Mouse (Mus musculus): ENCODE data around the gene Rbp1. TPM values are rescaled to one million over a fixed set of nuclear protein-coding genes. Genes with fewer than 3 reads are reported as not detected.

Gene Rbp1
- polyA plus RNA-seq, 1 experiment from 2014 or later: 54.1 TPM

DNA sequence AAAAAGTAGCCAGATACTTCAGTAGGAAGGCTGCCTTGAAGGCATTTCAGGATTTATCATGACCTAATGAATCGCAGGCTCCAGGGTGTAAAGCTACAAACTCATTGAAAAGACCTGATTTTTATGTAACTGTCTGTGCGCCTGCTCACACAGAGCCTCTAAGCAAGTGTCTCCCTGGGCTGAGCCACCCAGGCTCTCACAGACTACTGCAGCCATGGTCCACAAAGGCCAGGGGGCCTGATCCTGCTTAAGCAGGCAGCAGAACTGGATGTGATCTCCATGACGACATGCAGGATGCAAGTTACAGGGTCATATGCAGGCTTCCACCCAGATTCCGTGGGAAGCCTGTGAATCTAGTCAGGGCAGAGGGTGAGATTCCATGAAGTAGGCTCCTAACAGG, 29.3 kb upstream of the Rbp1 start:
- 86% methylated on average over 4 of the region's 4 CpGs for WGBS
- Histone ChIP-seq H3K4me1 (replicated peaks; ENCODE audit: control insufficient read depth, insufficient read depth, low read length) (no peaks in the 10 kb centered on the region), H3K36me3 (ENCODE audit: control insufficient read depth, insufficient read depth, low read length) (no peaks in the 10 kb centered on the region), H3K27me3 (replicated peaks; ENCODE audit: control insufficient read depth, insufficient read depth, low read length) (no peaks in the 10 kb centered on the region), H3K4me3 (ENCODE audit: low read depth, low read length) (no peak overlapping the region), H3K9ac (ENCODE audit: low read depth, low read length) (no peak overlapping the region), H3K4me2 (no peak overlapping the region), H3K9me3 (ENCODE audit: control insufficient read depth, low read length) (no peaks in the 10 kb centered on the region), H3K27ac (ENCODE audit: low read depth, low read length) (no peak overlapping the region)
- no peak for DNase-seq (ENCODE audit: low spot score)
- no peak for ATAC-seq (replicated peaks; ENCODE audit: low FRiP score)

DNA sequence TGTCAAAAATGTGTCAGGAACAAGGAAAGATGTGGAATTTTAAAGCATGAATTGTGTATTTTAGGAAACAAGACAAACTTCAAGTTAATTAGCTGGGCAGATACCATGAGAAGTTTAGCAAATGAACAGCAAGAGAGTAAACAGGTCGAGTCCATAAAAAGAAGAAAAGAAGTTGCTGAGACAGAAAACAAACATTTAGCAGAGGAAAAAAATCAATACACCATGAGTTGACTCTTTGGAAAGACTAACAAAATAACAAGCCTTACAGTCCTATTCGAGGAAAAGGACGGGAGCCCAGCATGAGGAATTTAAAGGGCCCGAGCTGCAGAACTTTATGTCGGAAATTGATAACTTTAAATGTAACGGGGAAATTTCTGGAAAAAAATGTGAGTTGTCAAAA, 25.6 kb upstream of the Rbp1 start:
- no peak for ATAC-seq (replicated peaks; ENCODE audit: low FRiP score)

DNA sequence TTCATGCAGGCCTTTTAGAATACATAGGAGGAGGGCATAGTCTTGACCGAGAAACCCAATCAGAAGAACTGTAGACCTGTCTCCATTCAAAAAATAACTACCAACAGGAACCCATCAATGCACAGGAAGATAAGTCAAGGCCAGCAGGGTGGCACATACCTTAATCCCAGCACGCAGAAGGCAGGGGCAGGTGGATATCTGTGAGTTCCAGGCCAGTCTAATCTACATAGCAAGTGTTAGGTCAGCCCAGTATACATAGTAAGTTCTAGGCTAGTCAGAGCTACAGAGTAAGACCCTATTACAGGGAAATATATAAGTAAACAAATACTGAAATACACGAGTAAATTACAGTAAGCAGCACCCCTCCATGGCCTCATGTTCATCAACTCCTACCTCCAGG, 24.9 kb upstream of the Rbp1 start:
- no peak overlapping the region for H3K4me2 ChIP-seq
- no peak for ATAC-seq (replicated peaks; ENCODE audit: low FRiP score)
- no peaks in the 10 kb centered on the region for H3K4me1 ChIP-seq (replicated peaks; ENCODE audit: control insufficient read depth, insufficient read depth, low read length)
- no peak overlapping the region for H3K9ac ChIP-seq (ENCODE audit: low read depth, low read length)
- 72% methylated on average over 3 of the region's 3 CpGs for WGBS
- no peaks in the 10 kb centered on the region for H3K36me3 ChIP-seq (ENCODE audit: control insufficient read depth, insufficient read depth, low read length)
- H3K27me3 ChIP-seq (replicated peaks; ENCODE audit: control insufficient read depth, insufficient read depth, low read length): no peaks in the 10 kb centered on the region
- DNase-seq (ENCODE audit: low spot score): no peak
- H3K9me3 ChIP-seq (ENCODE audit: control insufficient read depth, low read length): no peaks in the 10 kb centered on the region
- H3K27ac ChIP-seq (ENCODE audit: low read depth, low read length): no peak overlapping the region
- no peak overlapping the region for H3K4me3 ChIP-seq (ENCODE audit: low read depth, low read length)

More for the DNA sequence above, 25.6 kb upstream of the Rbp1 start:
- Histone ChIP-seq H3K4me3 (ENCODE audit: low read depth, low read length) (no peak overlapping the region), H3K4me1 (replicated peaks; ENCODE audit: control insufficient read depth, insufficient read depth, low read length) (no peaks in the 10 kb centered on the region), H3K9ac (ENCODE audit: low read depth, low read length) (no peak overlapping the region), H3K27me3 (replicated peaks; ENCODE audit: control insufficient read depth, insufficient read depth, low read length) (no peaks in the 10 kb centered on the region), H3K9me3 (ENCODE audit: control insufficient read depth, low read length) (no peaks in the 10 kb centered on the region), H3K4me2 (no peak overlapping the region), H3K27ac (ENCODE audit: low read depth, low read length) (no peak overlapping the region), H3K36me3 (ENCODE audit: control insufficient read depth, insufficient read depth, low read length) (no peaks in the 10 kb centered on the region)
- no peak for DNase-seq (ENCODE audit: low spot score)
- WGBS: 81% methylated on average over 6 of the region's 6 CpGs

DNA sequence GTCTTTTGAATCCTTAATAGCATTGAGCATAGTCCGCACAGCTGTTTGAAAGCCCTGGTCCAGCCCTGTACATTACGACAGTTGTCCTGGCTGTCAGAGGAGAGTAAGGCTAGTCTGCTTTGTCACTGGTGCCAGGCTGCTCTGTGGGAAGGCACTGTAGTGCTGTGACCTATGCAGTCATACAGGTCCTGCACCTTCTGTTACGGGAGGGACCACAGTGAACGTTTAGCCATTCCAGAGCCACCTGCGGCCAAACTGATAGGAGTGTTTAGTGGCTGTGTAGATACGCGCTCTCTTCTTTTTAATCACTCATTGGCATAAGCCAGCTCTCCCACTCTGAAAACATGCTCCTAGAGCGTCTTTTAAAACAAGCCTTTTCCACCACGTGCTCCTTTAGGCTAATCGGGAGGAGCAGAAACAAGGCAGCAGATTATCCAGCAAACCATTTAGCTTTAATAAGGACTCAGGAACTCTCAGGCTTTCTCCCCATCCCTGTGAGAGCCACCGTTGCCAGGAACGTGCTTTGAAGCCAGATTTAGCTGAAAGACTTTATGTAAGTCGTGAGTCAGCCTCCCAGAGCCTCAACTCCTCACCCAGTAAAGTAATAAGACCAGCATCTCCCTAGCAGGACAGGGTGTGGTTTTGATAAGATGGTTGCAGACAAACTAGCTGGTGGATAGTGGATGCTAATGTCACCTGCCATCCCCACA, 22.4 kb upstream of the Rbp1 start:
- Histone ChIP-seq H3K4me3 (ENCODE audit: low read depth, low read length) (no peak overlapping the region), H3K27me3 (replicated peaks; ENCODE audit: control insufficient read depth, insufficient read depth, low read length) (no peaks in the 10 kb centered on the region), H3K9me3 (ENCODE audit: control insufficient read depth, low read length) (no peaks in the 10 kb centered on the region), H3K27ac (ENCODE audit: low read depth, low read length) (no peak overlapping the region), H3K36me3 (ENCODE audit: control insufficient read depth, insufficient read depth, low read length) (no peaks in the 10 kb centered on the region), H3K9ac (ENCODE audit: low read depth, low read length) (no peak overlapping the region), H3K4me2 (no peak overlapping the region), H3K4me1 (replicated peaks; ENCODE audit: control insufficient read depth, insufficient read depth, low read length) (no peaks in the 10 kb centered on the region)
- no peak for ATAC-seq (replicated peaks; ENCODE audit: low FRiP score)
- WGBS: 84% methylated on average over 13 of the region's 13 CpGs
- no peak for DNase-seq (ENCODE audit: low spot score)

DNA sequence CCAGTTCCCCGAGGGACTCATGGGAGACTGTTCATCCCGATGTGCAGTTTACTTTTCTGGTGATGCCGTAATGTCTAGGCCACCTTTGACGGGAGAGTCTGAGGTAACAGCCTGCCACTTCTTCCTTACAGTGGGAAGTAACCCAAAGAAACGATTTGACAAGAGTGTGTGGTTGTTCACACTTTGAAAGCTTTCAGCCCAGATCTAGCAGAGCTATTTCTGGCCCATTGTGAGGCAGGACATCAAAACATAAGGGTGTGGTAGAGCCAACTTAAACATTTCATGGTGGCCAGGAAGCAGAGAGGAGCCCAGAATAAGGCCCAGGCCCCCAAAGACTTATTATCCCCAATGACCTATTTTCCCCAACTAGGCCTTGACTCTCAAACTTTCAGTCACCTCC, 21.1 kb upstream of the Rbp1 start:
- no peak overlapping the region for H3K4me3 ChIP-seq (ENCODE audit: low read depth, low read length)
- DNase-seq (ENCODE audit: low spot score) (no peak), ATAC-seq (replicated peaks; ENCODE audit: low FRiP score) (no peak)
- no peaks in the 10 kb centered on the region for H3K27me3 ChIP-seq (replicated peaks; ENCODE audit: control insufficient read depth, insufficient read depth, low read length)
- 87% methylated on average over 5 of the region's 5 CpGs for WGBS
- no peaks in the 10 kb centered on the region for H3K9me3 ChIP-seq (ENCODE audit: control insufficient read depth, low read length)
- no peaks in the 10 kb centered on the region for H3K4me1 ChIP-seq (replicated peaks; ENCODE audit: control insufficient read depth, insufficient read depth, low read length)
- no peak overlapping the region for H3K9ac ChIP-seq (ENCODE audit: low read depth, low read length)
- no peak overlapping the region for H3K27ac ChIP-seq (ENCODE audit: low read depth, low read length)
- no peak overlapping the region for H3K4me2 ChIP-seq
- no peaks in the 10 kb centered on the region for H3K36me3 ChIP-seq (ENCODE audit: control insufficient read depth, insufficient read depth, low read length)

DNA sequence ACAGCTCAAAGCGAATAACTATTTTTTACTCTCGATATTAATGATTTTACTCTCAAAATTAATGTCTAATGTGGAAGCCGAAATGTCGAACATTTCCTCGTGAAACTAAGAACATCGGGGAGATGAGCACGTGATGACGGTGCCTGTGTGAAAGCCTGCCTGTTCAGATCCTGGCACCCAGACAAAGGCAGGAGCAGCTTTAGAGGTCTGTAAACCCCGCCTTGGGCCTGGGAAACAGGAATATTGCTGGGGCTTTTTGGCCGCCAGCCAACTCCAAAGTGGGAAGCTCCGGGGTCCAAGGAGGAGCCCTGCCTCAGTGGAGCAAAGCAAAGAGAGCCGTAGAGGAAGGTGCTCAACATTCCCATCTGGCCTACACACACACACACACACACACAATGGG, 15.0 kb upstream of the Rbp1 start:
- H3K27ac ChIP-seq (ENCODE audit: low read depth, low read length): no peak overlapping the region
- ATAC-seq (replicated peaks; ENCODE audit: low FRiP score) (no peak), DNase-seq (ENCODE audit: low spot score) (no peak)
- H3K27me3 ChIP-seq (replicated peaks; ENCODE audit: control insufficient read depth, insufficient read depth, low read length): no peaks in the 10 kb centered on the region
- no peaks in the 10 kb centered on the region for H3K9me3 ChIP-seq (ENCODE audit: control insufficient read depth, low read length)
- H3K9ac ChIP-seq (ENCODE audit: low read depth, low read length): no peak overlapping the region
- H3K4me1 ChIP-seq (replicated peaks; ENCODE audit: control insufficient read depth, insufficient read depth, low read length): no peaks in the 10 kb centered on the region
- WGBS: 92% methylated on average over 12 of the region's 12 CpGs
- no peaks in the 10 kb centered on the region; the same call in 1 of the 2 replicates for H3K36me3 ChIP-seq (ENCODE audit: control insufficient read depth, insufficient read depth, low read length)
- no peak overlapping the region for H3K4me2 ChIP-seq
- H3K4me3 ChIP-seq (ENCODE audit: low read depth, low read length): no peak overlapping the region

DNA sequence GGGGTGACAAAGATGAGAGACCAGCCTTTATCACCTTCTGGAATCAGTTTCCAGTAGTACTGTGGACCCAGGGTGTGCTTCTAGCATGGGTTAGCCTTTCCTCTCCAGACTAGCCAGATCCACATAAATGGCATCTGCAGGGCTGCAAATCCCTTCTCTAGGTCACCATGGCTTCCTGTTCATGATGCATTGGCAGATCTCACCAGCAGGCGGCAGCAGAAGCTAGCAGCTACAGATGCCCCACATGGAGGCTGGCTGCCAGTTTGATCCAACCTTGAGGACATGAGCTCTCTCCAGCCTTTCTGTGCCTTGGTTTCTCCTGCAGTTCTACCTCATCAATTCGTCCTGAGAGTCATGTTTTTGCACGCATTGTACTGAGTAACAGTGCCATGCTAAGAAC, 13.6 kb upstream of the Rbp1 start:
- Histone ChIP-seq H3K4me2 (no peak overlapping the region), H3K27me3 (replicated peaks; ENCODE audit: control insufficient read depth, insufficient read depth, low read length) (no peaks in the 10 kb centered on the region), H3K9me3 (ENCODE audit: control insufficient read depth, low read length) (no peaks in the 10 kb centered on the region), H3K36me3 (ENCODE audit: control insufficient read depth, insufficient read depth, low read length) (no peaks in the 10 kb centered on the region; the same call in 1 of the 2 replicates), H3K4me3 (ENCODE audit: low read depth, low read length) (no peak overlapping the region), H3K9ac (ENCODE audit: low read depth, low read length) (no peak overlapping the region), H3K27ac (ENCODE audit: low read depth, low read length) (no peak overlapping the region), H3K4me1 (replicated peaks; ENCODE audit: control insufficient read depth, insufficient read depth, low read length) (no peaks in the 10 kb centered on the region)
- WGBS: 39% methylated on average over 3 of the region's 3 CpGs
- DNase-seq (ENCODE audit: low spot score): peak; percentile 58
- peak; percentile 58 for ATAC-seq (replicated peaks; ENCODE audit: low FRiP score)

DNA sequence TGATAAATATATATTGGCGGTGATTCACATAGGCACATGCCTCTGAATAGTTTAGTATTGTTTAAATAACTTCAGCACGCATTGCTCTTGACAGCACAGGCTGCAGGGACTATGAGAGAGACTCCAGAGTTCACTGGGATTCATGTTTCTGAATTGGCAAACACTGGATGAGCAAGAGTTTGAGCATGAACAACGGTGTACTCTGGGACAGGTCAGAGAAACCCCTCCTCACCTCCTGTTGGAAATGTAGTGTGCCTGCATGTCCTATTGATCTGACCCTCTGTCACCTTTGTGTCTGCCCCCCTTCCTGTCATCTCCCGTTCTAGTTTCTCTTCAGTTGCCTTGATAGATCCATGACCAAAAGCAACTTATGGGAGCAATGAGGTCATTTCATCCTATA, 7.3 kb upstream of the Rbp1 start:
- H3K27me3 ChIP-seq (replicated peaks; ENCODE audit: control insufficient read depth, insufficient read depth, low read length): no peaks in the 10 kb centered on the region
- WGBS: 77% methylated on average over 4 of the region's 4 CpGs
- ATAC-seq (replicated peaks; ENCODE audit: low FRiP score) (no peak), DNase-seq (ENCODE audit: low spot score) (no peak)
- no peak overlapping the region for H3K4me2 ChIP-seq
- H3K9ac ChIP-seq (ENCODE audit: low read depth, low read length): no peak overlapping the region
- no peaks in the 10 kb centered on the region for H3K9me3 ChIP-seq (ENCODE audit: control insufficient read depth, low read length)
- H3K27ac ChIP-seq (ENCODE audit: low read depth, low read length): no peak overlapping the region
- H3K4me3 ChIP-seq (ENCODE audit: low read depth, low read length): no peak overlapping the region
- no peaks in the 10 kb centered on the region for H3K4me1 ChIP-seq (replicated peaks; ENCODE audit: control insufficient read depth, insufficient read depth, low read length)
- H3K36me3 ChIP-seq (ENCODE audit: control insufficient read depth, insufficient read depth, low read length): no peaks in the 10 kb centered on the region

DNA sequence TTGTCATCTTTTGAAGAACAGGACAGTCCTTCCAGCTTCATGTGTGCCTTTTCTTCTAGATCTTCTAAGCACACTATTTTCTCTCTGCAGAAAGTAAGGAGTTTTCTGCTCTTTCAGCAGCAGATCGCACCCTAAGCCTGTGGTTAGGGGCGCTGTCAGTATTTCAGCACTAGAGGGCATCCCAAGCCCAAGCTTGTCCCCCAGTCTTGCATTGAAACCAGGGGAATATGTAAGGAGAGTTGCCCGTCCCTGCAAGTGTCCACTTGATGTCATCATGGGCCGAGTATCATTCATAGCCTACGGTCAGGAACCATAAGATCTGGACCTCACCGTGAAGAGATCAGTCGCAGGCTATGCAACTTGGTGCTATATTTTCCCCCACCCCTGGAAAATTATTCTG, 4.8 kb upstream of the Rbp1 start:
- Histone ChIP-seq H3K36me3 (ENCODE audit: control insufficient read depth, insufficient read depth, low read length) (no peaks in the 10 kb centered on the region), H3K4me2 (no peak overlapping the region), H3K4me1 (replicated peaks; ENCODE audit: control insufficient read depth, insufficient read depth, low read length) (no peaks in the 10 kb centered on the region), H3K27me3 (replicated peaks; ENCODE audit: control insufficient read depth, insufficient read depth, low read length) (no peaks in the 10 kb centered on the region; the same call in 1 of the 2 replicates), H3K4me3 (ENCODE audit: low read depth, low read length) (no peak overlapping the region), H3K9me3 (ENCODE audit: control insufficient read depth, low read length) (no peaks in the 10 kb centered on the region), H3K27ac (ENCODE audit: low read depth, low read length) (no peak overlapping the region), H3K9ac (ENCODE audit: low read depth, low read length) (no peak overlapping the region)
- WGBS: 46% methylated on average over 7 of the region's 7 CpGs
- DNase-seq (ENCODE audit: low spot score): no peak
- peak; percentile 53; the same call in 1 of the 2 replicates for ATAC-seq (replicated peaks; ENCODE audit: low FRiP score)
